Mouse (Mus musculus) hindbrain, embryonic 12.5 days (tissue): ENCODE results near the gene Tars2. TPM values are rescaled to one million over a fixed set of nuclear protein-coding genes. Genes with fewer than 3 reads are reported as not detected.
A peak's percentile ranks its signal among the peaks of the same experiment; 100 is the strongest.

Experiments used
- ATAC-seq: fragments of 200-750 bp; cut with Nextera tagmentation; 2 replicates; pipeline ENCODE4 v1.8.0; 2017; ENCODE audit warnings: moderate TSS enrichment; ENCODE audit not compliant: low FRiP score
- H3K27ac ChIP-seq: fragments of 300-500 bp; sonication (generic); 2 replicates; pipeline ENCODE4 v1.5.1; 2016; ENCODE audit warnings: mild to moderate bottlenecking
- H3K27me3 ChIP-seq: fragments of 300-500 bp; sonication (generic); 2 replicates; pipeline ENCODE4 v1.6.1; 2016; ENCODE audit warnings: mild to moderate bottlenecking
- H3K36me3 ChIP-seq: fragments of 300-500 bp; sonication (generic); 2 replicates; pipeline ENCODE4 v1.6.1; 2016; ENCODE audit warnings: mild to moderate bottlenecking
- H3K4me1 ChIP-seq: fragments of 300-500 bp; sonication (generic); 2 replicates; pipeline ENCODE4 v1.6.1; 2016
- H3K4me2 ChIP-seq: fragments of 300-500 bp; sonication (generic); replicated peaks from 2 replicates; pipeline ENCODE4 v1.6.1; 2016; ENCODE audit warnings: mild to moderate bottlenecking
- H3K4me3 ChIP-seq: fragments of 300-500 bp; sonication (generic); 2 replicates; pipeline ENCODE4 v1.5.1; 2016; ENCODE audit warnings: mild to moderate bottlenecking
- H3K9ac ChIP-seq: fragments of 300-500 bp; sonication (generic); 2 replicates; pipeline ENCODE4 v1.6.1; 2016; ENCODE audit warnings: mild to moderate bottlenecking, moderate library complexity
- H3K9me3 ChIP-seq: fragments of 300-500 bp; sonication (generic); replicated peaks from 2 replicates; pipeline ENCODE4 v1.6.1; 2016; ENCODE audit warnings: mild to moderate bottlenecking
- WGBS: fragments of 180-500 bp; shearing (Covaris S2); methylation state at CpG from one replicate; pipeline ENCODE4 v1.1.7; 2016; 5-methylcytosine and 5-hydroxymethylcytosine counted together
- polyA plus RNA-seq: library from polyadenylated mRNA; unstranded; fragments of >200 nt; fragmentation: Nextera tagmentation; extraction: Ambion mirVana; gene quantifications from 2 replicates; pipeline ENCODE4 v1.2.1, GENCODE M21; 2016

Gene Tars2
- polyA plus RNA-seq, 1 experiment from 2014 or later, result 39.5 TPM

DNA sequence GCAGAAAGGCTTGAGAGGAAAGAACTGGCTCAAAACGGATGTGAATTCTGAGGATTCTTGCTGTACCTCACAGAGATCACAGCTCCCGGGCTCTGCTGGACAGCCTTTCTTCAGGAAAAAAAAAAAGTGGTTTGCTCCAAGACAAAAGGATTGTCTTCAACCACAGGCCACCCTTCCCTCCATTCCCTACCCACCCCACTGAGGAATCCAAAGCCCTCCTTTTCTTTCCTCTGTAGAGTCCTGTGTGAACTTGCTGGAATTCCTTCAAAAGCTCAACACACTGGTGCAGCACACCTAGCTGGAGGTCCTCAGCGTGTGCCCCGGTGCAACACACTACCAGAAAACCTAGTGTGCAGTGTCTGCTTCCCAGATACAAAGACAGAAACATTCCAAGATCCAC lies 1.8 kb upstream of the Tars2 start:
- Histone ChIP-seq H3K4me1 (no peaks in the 10 kb centered on the region), H3K4me3 (no peak overlapping the region), H3K27ac (no peak overlapping the region), H3K9me3 (no peaks in the 10 kb centered on the region), H3K36me3 (peaks cover 34% of the 10 kb centered on the region), H3K4me2 (no peak overlapping the region), H3K9ac (no peak overlapping the region), H3K27me3 (no peaks in the 10 kb centered on the region)
- no peak for ATAC-seq
- whole genome bisulfite sequencing, result 72% methylated on average over 4 of the region's 4 CpGs

DNA sequence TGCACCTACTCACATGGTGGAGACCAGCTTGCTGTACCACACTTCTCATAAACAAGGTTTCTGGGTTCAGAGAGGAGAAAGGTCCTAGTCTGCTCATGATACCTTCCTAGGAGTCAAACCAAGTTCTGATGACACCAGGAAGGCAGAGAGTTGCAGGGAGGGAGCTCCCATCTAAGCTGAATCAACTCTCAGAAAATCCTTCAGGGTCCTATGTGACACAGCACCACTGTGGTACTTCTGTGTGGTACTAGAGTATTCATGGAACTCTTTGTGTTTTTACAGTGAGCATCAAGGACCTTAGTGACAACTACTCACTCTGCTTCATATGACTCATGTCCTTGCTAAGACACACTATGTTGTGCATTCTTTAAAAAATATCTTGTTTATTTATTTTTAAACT lies 650 bp upstream of the Tars2 start:
- Histone ChIP-seq H3K9me3 (no peaks in the 10 kb centered on the region), H3K27me3 (no peaks in the 10 kb centered on the region), H3K4me2 (no peak overlapping the region), H3K4me1 (no peaks in the 10 kb centered on the region), H3K4me3 (no peak overlapping the region), H3K9ac (no peak overlapping the region), H3K36me3 (peaks cover 26% of the 10 kb centered on the region), H3K27ac (no peak overlapping the region)
- no peak for ATAC-seq

DNA sequence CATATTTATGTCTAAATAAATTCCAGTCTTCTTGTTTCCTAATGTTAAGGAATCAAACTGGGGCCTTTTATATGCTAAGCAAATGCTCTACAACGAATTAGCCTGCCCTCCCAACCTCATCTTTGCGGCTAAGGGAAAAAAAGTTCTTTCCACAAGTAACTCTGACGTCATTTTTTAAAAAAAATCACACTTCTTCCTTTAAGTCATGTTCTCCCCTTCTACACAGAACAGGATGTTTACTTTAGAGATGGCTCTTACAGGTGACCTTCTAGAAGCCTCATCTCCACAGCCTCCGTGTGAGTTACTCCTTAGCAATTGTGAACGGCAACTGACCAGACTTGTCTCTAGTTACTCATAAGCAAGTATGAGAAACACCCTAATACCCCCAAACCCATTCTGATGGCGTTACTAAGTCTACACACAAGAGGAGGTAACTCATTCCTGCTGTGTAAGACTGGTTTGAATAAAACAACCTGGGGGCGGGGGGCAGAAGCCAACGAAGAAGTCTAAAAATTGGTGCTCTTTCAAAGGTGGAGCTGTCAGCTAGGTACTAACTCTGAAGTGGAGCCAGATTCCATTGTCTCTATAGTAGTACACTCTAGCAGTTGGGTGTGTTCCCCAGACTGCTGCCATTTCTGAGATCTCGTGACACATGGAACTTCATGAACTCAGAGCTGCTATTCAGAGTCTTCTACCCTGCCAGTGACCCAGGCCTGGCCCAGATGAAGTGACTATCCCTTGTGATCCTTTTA lies 1.4 kb downstream of the Tars2 start:
- Histone ChIP-seq H3K4me1 (peaks cover 5% of the 10 kb centered on the region; the same call in 1 of the 2 replicates), H3K36me3 (peaks cover 6% of the 10 kb centered on the region), H3K27ac (no peak overlapping the region), H3K9ac (no peak overlapping the region), H3K9me3 (no peaks in the 10 kb centered on the region), H3K4me3 (no peak overlapping the region), H3K4me2 (no peak overlapping the region), H3K27me3 (no peaks in the 10 kb centered on the region)
- no peak for ATAC-seq
- WGBS, result 54% methylated on average over 9 of the region's 9 CpGs

DNA sequence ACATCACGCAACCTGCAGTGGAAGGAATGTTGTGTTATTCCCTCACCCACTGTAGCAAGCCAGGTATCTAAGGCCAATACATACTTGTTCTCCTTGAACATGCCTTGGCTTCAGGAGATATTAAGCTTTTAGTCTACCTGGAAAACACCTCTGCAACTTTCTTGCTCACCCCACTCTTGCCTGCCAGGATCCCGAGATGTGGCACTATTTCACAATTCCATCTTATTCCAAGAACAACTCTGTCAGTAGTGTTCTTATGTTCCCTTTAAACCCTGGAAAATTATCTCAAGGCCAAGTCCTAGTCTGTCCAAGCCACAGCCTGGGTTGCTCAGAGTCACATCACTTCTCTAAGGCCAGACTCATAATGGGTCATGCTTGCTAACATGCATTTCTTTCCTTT lies 3.2 kb downstream of the Tars2 start:
- H3K27ac ChIP-seq, result no peak overlapping the region
- peaks cover 8% of the 10 kb centered on the region for H3K36me3 ChIP-seq
- H3K9ac ChIP-seq, result no peak overlapping the region
- WGBS, result 84% methylated on average over 2 of the region's 2 CpGs
- H3K4me3 ChIP-seq, result no peak overlapping the region
- H3K9me3 ChIP-seq, result no peaks in the 10 kb centered on the region
- no peak for ATAC-seq
- H3K4me1 ChIP-seq, result peaks cover 6% of the 10 kb centered on the region; the same call in 1 of the 2 replicates
- H3K27me3 ChIP-seq, result no peaks in the 10 kb centered on the region
- no peak overlapping the region for H3K4me2 ChIP-seq

- peak overlapping the region; percentile 82 for H3K4me2 ChIP-seq
- H3K4me1 ChIP-seq, result peaks cover 6% of the 10 kb centered on the region; the same call in 1 of the 2 replicates
- H3K27ac ChIP-seq, result peak overlapping the region; percentile 74
- H3K36me3 ChIP-seq, result peaks cover 29% of the 10 kb centered on the region
- WGBS, result under 1% methylated on average over 30 of the region's 30 CpGs
- peak overlapping the region; percentile 78 for H3K9ac ChIP-seq
- no peaks in the 10 kb centered on the region for H3K27me3 ChIP-seq
- H3K4me3 ChIP-seq, result peak overlapping the region; percentile 80
- ATAC-seq, result peak; percentile 99
- no peaks in the 10 kb centered on the region for H3K9me3 ChIP-seq
These were observed 5.4 kb downstream of the Tars2 start for GRCm38 (mm10) chr3:95754345-95755206.

DNA sequence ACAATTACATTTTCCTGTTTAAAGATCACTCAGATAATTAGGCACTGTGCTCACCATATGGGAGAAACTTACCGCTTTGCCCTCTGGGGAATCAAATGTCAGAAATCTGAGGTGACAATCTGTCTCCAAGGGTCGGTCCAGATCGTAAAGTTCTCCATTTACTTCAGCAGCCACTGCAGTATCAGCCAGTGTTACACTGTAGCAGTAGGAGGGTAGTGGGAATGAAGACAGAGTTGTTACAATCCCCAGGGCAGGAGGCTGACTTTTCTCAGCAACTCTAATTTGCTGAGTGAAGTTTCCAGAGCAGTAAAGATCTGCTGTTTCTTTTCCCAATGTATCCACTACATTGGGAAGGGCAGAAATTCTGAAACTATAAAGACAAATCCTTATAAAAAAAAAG lies 7.1 kb downstream of the Tars2 start:
- ATAC-seq, result no peak
- peaks cover 45% of the 10 kb centered on the region for H3K36me3 ChIP-seq
- 88% methylated on average over 3 of the region's 3 CpGs for WGBS

DNA sequence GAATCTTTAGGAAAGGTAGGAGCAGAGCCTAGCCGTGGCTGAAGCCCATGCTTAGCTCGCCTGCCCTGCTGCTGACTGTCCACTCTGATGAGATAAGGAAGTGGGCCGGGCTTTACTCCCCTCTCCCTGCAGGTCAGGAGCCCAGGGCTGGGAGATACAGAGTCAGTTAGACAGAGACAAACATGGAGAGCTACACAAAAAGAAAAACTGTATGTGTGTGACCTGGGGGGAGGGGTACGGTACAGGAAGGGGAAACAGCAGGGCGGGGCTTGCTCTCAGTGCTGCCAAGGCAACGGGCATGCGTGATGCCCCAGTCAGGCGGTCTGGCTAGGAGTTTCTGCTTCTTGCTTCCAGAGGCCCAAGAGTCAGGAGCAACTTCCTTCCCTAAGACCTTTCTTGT lies 19.6 kb downstream of the Tars2 start:
- ATAC-seq, result no peak
- H3K27ac ChIP-seq, result no peak overlapping the region
- H3K4me1 ChIP-seq, result no peaks in the 10 kb centered on the region
- H3K4me3 ChIP-seq, result no peak overlapping the region
- 81% methylated on average over 8 of the region's 8 CpGs for WGBS
- no peak overlapping the region for H3K4me2 ChIP-seq
- no peaks in the 10 kb centered on the region for H3K27me3 ChIP-seq
- H3K9ac ChIP-seq, result no peak overlapping the region
- no peaks in the 10 kb centered on the region for H3K9me3 ChIP-seq
- H3K36me3 ChIP-seq, result peaks cover 74% of the 10 kb centered on the region

More for the DNA sequence above, 7.1 kb downstream of the Tars2 start:
- H3K4me3 ChIP-seq, result no peak overlapping the region
- H3K4me2 ChIP-seq, result no peak overlapping the region
- no peak overlapping the region for H3K9ac ChIP-seq
- peaks cover 6% of the 10 kb centered on the region; the same call in 1 of the 2 replicates for H3K4me1 ChIP-seq
- H3K27me3 ChIP-seq, result no peaks in the 10 kb centered on the region
- no peak overlapping the region for H3K27ac ChIP-seq
- H3K9me3 ChIP-seq, result no peaks in the 10 kb centered on the region

GRCm38 (mm10) chr3:95739353-95740104 lies 20.5 kb downstream of the Tars2 start, which contains the start of gene Ecm1:
TSS of gene Ecm1 (minus strand) at chr3:95739569.
- H3K36me3 ChIP-seq, result peaks cover 74% of the 10 kb centered on the region
- no peaks in the 10 kb centered on the region for H3K4me1 ChIP-seq
- no peak within 1 kb of the TSS for H3K9ac ChIP-seq
- no peak within 1 kb of the TSS for H3K27ac ChIP-seq
- ATAC-seq, result no peak
- WGBS, result 83% methylated on average over 7 of the region's 7 CpGs
- H3K4me2 ChIP-seq, result no peak within 1 kb of the TSS
- H3K4me3 ChIP-seq, result no peak within 1 kb of the TSS
- H3K9me3 ChIP-seq, result no peaks in the 10 kb centered on the region
- H3K27me3 ChIP-seq, result no peaks in the 10 kb centered on the region

DNA sequence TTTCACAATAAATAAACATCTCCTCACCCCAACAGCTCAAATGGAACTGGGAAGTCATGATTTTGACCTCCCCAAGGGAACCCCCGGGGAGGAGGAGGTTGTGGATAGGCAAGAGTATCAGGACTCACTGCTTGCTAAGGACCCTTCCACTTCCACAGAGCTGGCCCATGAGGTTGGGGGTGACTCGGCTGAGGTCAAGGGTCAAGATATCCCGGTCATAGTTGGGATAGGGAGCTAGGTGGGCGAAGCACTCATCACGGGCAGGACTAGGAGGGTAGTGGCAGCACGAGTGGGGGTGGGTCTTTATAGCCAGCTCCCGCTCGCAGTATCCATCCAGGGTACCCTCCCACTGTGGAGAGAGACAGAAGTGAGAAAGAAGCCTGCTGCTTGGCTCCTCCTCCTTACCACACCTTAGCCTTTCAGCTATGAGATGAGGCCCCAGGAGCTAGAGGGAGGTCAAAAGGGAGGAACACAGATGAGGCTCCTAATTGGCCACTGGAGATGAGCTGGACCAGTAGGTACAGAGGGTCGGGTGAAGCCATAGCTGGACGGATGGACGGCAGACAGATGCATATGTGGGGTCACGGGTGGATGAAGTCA lies 24.8 kb downstream of the Tars2 start:
- Histone ChIP-seq H3K4me2 (no peak overlapping the region), H3K9ac (no peak overlapping the region), H3K27ac (no peak overlapping the region), H3K36me3 (peaks cover 39% of the 10 kb centered on the region), H3K4me1 (no peaks in the 10 kb centered on the region), H3K4me3 (no peak overlapping the region), H3K27me3 (no peaks in the 10 kb centered on the region), H3K9me3 (no peaks in the 10 kb centered on the region)
- WGBS, result 90% methylated on average over 12 of the region's 12 CpGs
- no peak for ATAC-seq

DNA sequence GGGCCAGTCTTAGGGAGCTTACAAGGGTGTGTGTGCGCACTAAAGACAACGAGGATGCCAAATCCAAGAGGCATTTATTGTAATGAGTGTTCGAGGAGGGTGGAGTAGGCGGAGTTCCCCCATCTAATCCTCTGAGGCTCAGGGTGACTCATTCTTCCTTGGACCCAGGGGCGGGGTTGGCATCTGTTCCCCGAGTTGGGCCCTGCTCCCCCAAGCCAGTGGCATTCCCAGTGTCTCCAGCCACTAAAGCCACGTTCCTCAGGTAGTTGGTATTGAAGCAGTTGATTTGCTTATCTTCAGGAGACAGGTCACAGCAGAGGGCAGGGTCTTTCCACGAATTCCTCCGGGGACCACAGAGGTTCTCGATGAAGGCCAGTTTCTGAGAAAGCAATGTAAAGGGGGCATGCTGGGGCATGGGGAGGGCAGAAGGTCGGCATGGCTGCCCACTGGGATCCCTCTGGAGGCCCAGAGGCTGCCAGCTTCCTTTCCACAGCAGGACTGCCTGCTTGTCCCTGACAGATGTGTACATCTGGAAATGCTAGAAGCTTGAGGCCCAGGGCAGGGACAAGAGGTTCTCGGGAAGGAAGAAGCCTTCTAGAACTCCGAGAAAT lies 25.8 kb downstream of the Tars2 start:
- 75% methylated on average over 13 of the region's 13 CpGs for WGBS
- Histone ChIP-seq H3K4me3 (no peak overlapping the region), H3K4me1 (no peaks in the 10 kb centered on the region), H3K27ac (no peak overlapping the region), H3K27me3 (no peaks in the 10 kb centered on the region), H3K4me2 (no peak overlapping the region), H3K36me3 (peaks cover 30% of the 10 kb centered on the region), H3K9me3 (no peaks in the 10 kb centered on the region), H3K9ac (no peak overlapping the region)
- no peak for ATAC-seq

GRCm38 (mm10) chr3:95732744-95733521 lies 27.1 kb downstream of the Tars2 start:
- no peaks in the 10 kb centered on the region for H3K4me1 ChIP-seq
- WGBS, result 86% methylated on average over 11 of the region's 11 CpGs
- H3K9me3 ChIP-seq, result no peaks in the 10 kb centered on the region
- ATAC-seq, result no peak
- no peak overlapping the region for H3K27ac ChIP-seq
- H3K9ac ChIP-seq, result no peak overlapping the region
- H3K4me2 ChIP-seq, result no peak overlapping the region
- H3K36me3 ChIP-seq, result peaks cover 28% of the 10 kb centered on the region
- no peaks in the 10 kb centered on the region for H3K27me3 ChIP-seq
- H3K4me3 ChIP-seq, result no peak overlapping the region
